Mouse (Mus musculus): ENCODE measurements at regions not wholly inside any gene's neighbourhood (a gene's known extent, or its start where the extent isn't known, plus 50 kb on each side); places are given as distances from the start of the nearest gene placed in this dataset.
A peak's percentile ranks its signal among the peaks of the same experiment; 100 is the strongest.

GRCm38 (mm10) chr7:68873008-68873407 lies 124.0 kb upstream of the Arrdc4 start:
- Histone ChIP-seq H3K4me1 (peaks cover 2% of the 10 kb centered on the region; the same call in 1 of the 2 replicates), H3K4me3 (no peak overlapping the region), H3K9me3 (replicated peaks) (no peaks in the 10 kb centered on the region), H3K36me3 (no peaks in the 10 kb centered on the region), H3K27me3 (ENCODE audit: low read depth, poor library complexity, severe bottlenecking) (no peaks in the 10 kb centered on the region), H3K27ac (no peak overlapping the region)
- WGBS: 58% methylated on average over 5 of the region's 5 CpGs
- no peak for DNase-seq (ENCODE audit: low spot score)

GRCm38 (mm10) chr7:68864322-68865031 lies 115.4 kb upstream of the Arrdc4 start:
- Histone ChIP-seq H3K36me3 (no peaks in the 10 kb centered on the region), H3K4me3 (no peak overlapping the region), H3K4me1 (peaks cover 18% of the 10 kb centered on the region), H3K9me3 (replicated peaks) (no peaks in the 10 kb centered on the region), H3K27me3 (ENCODE audit: low read depth, poor library complexity, severe bottlenecking) (no peaks in the 10 kb centered on the region), H3K27ac (no peak overlapping the region)
- no peak for DNase-seq (ENCODE audit: low spot score)
- WGBS: 33% methylated on average over 7 of the region's 7 CpGs

- Histone ChIP-seq H3K9me3 (replicated peaks) (no peaks in the 10 kb centered on the region), H3K27ac (no peak overlapping the region), H3K4me1 (peaks cover 4% of the 10 kb centered on the region; the same call in 1 of the 2 replicates), H3K36me3 (no peaks in the 10 kb centered on the region), H3K27me3 (ENCODE audit: low read depth, poor library complexity, severe bottlenecking) (no peaks in the 10 kb centered on the region), H3K4me3 (no peak overlapping the region)
- no peak for DNase-seq (ENCODE audit: low spot score)
- WGBS: 65% methylated on average over 2 of the region's 2 CpGs
Observed at GRCm38 (mm10) chr7:68858471-68859210, 109.6 kb upstream of the Arrdc4 start.

GRCm38 (mm10) chr7:68851981-68852575 lies 103.0 kb upstream of the Arrdc4 start:
- no peaks in the 10 kb centered on the region for H3K27me3 ChIP-seq (ENCODE audit: low read depth, poor library complexity, severe bottlenecking)
- H3K27ac ChIP-seq: no peak overlapping the region
- DNase-seq (ENCODE audit: low spot score): no peak
- H3K36me3 ChIP-seq: no peaks in the 10 kb centered on the region
- 74% methylated on average over 3 of the region's 3 CpGs for WGBS
- no peaks in the 10 kb centered on the region for H3K4me1 ChIP-seq
- no peaks in the 10 kb centered on the region for H3K9me3 ChIP-seq (replicated peaks)
- no peak overlapping the region for H3K4me3 ChIP-seq

- peaks cover 7% of the 10 kb centered on the region for H3K4me1 ChIP-seq
- WGBS: 66% methylated on average over 7 of the region's 7 CpGs
- no peak for DNase-seq (ENCODE audit: low spot score)
- H3K27ac ChIP-seq: no peak overlapping the region
- H3K36me3 ChIP-seq: no peaks in the 10 kb centered on the region
- H3K9me3 ChIP-seq (replicated peaks): no peaks in the 10 kb centered on the region
- H3K27me3 ChIP-seq (ENCODE audit: low read depth, poor library complexity, severe bottlenecking): no peaks in the 10 kb centered on the region
- H3K4me3 ChIP-seq: no peak overlapping the region
Observed at GRCm38 (mm10) chr7:68844606-68845005, 95.6 kb upstream of the Arrdc4 start.

GRCm38 (mm10) chr7:68843374-68843773 lies 94.3 kb upstream of the Arrdc4 start:
- WGBS: 46% methylated on average over 4 of the region's 4 CpGs
- Histone ChIP-seq H3K4me1 (peaks cover 7% of the 10 kb centered on the region), H3K27ac (no peak overlapping the region), H3K27me3 (ENCODE audit: low read depth, poor library complexity, severe bottlenecking) (no peaks in the 10 kb centered on the region), H3K4me3 (no peak overlapping the region), H3K9me3 (replicated peaks) (no peaks in the 10 kb centered on the region), H3K36me3 (no peaks in the 10 kb centered on the region)
- peak; percentile 56 for DNase-seq (ENCODE audit: low spot score)

GRCm38 (mm10) chr7:68833977-68834791 lies 85.1 kb upstream of the Arrdc4 start:
- peaks cover 18% of the 10 kb centered on the region for H3K4me1 ChIP-seq
- H3K27me3 ChIP-seq (ENCODE audit: low read depth, poor library complexity, severe bottlenecking): no peaks in the 10 kb centered on the region
- no peak overlapping the region for H3K4me3 ChIP-seq
- H3K9me3 ChIP-seq (replicated peaks): no peaks in the 10 kb centered on the region
- no peak overlapping the region for H3K27ac ChIP-seq
- DNase-seq (ENCODE audit: low spot score): no peak
- 52% methylated on average over 10 of the region's 10 CpGs for WGBS
- H3K36me3 ChIP-seq: no peaks in the 10 kb centered on the region

- Histone ChIP-seq H3K4me3 (no peak overlapping the region), H3K4me1 (peaks cover 18% of the 10 kb centered on the region), H3K36me3 (no peaks in the 10 kb centered on the region), H3K27ac (no peak overlapping the region), H3K9me3 (replicated peaks) (no peaks in the 10 kb centered on the region), H3K27me3 (ENCODE audit: low read depth, poor library complexity, severe bottlenecking) (no peaks in the 10 kb centered on the region)
- DNase-seq (ENCODE audit: low spot score): no peak
- WGBS: 92% methylated on average over 7 of the region's 7 CpGs
Observed at GRCm38 (mm10) chr7:68833517-68833916, 84.5 kb upstream of the Arrdc4 start.

- Histone ChIP-seq H3K9me3 (replicated peaks) (no peaks in the 10 kb centered on the region), H3K27me3 (ENCODE audit: low read depth, poor library complexity, severe bottlenecking) (no peaks in the 10 kb centered on the region), H3K36me3 (no peaks in the 10 kb centered on the region), H3K27ac (no peak overlapping the region), H3K4me1 (peaks cover 16% of the 10 kb centered on the region), H3K4me3 (no peak overlapping the region)
- 19% methylated on average over 8 of the region's 8 CpGs for WGBS
- peak; percentile 92 for DNase-seq (ENCODE audit: low spot score)
Observed at GRCm38 (mm10) chr7:68829861-68830260, 80.8 kb upstream of the Arrdc4 start.

- DNase-seq (ENCODE audit: low spot score): no peak
- Histone ChIP-seq H3K4me3 (no peak overlapping the region), H3K36me3 (no peaks in the 10 kb centered on the region), H3K9me3 (replicated peaks) (no peaks in the 10 kb centered on the region), H3K27me3 (ENCODE audit: low read depth, poor library complexity, severe bottlenecking) (no peaks in the 10 kb centered on the region), H3K27ac (no peak overlapping the region), H3K4me1 (peaks cover 8% of the 10 kb centered on the region)
- WGBS: 88% methylated on average over 2 of the region's 2 CpGs
Observed at GRCm38 (mm10) chr7:68824399-68824798, 75.4 kb upstream of the Arrdc4 start.

GRCm38 (mm10) chr7:68823646-68824045 lies 74.6 kb upstream of the Arrdc4 start:
- Histone ChIP-seq H3K27me3 (ENCODE audit: low read depth, poor library complexity, severe bottlenecking) (no peaks in the 10 kb centered on the region), H3K36me3 (no peaks in the 10 kb centered on the region), H3K9me3 (replicated peaks) (no peaks in the 10 kb centered on the region), H3K27ac (no peak overlapping the region), H3K4me1 (peaks cover 8% of the 10 kb centered on the region), H3K4me3 (no peak overlapping the region)
- DNase-seq (ENCODE audit: low spot score): no peak
- WGBS: 82% methylated on average over 2 of the region's 2 CpGs

- peaks cover 8% of the 10 kb centered on the region for H3K4me1 ChIP-seq
- no peak overlapping the region for H3K4me3 ChIP-seq
- no peak overlapping the region for H3K27ac ChIP-seq
- no peaks in the 10 kb centered on the region for H3K36me3 ChIP-seq
- no peaks in the 10 kb centered on the region for H3K9me3 ChIP-seq (replicated peaks)
- 5% methylated on average over 7 of the region's 7 CpGs for WGBS
- no peaks in the 10 kb centered on the region for H3K27me3 ChIP-seq (ENCODE audit: low read depth, poor library complexity, severe bottlenecking)
- peak; percentile 84 for DNase-seq (ENCODE audit: low spot score)
Observed at GRCm38 (mm10) chr7:68823189-68823588, 74.1 kb upstream of the Arrdc4 start.
